ENCODE assay signal across 8 mouse cellular contexts in genomic region chr11:115859143-115859945, GRCm38 (mm10). TPM values are rescaled to one million over a fixed set of nuclear protein-coding genes. Genes with fewer than 3 reads are reported as not detected.
DNase-seq lines count a peak whose midpoint lies in the region; ATAC-seq lines count a peak whose summit lies in the region.

No protein-coding gene starts in this region.

- H3K9ac ChIP-seq in intestine, embryonic 15.5 days, result peak overlapping the region; percentile 46

- peak; percentile 91 to 93 for DNase-seq in adrenal gland, adult 18-20 months (ENCODE audit: low spot score in 2 of 2)
- peak; percentile 93 for DNase-seq in embryo, embryonic 11 days
- DNase-seq in gastrocnemius, postnatal 36 days, result peak; percentile 79 to 88
- DNase-seq in left cerebral cortex, postnatal 25 days (ENCODE audit: low spot score in 2 of 2), result peak; percentile 60
- peak; percentile 87 for DNase-seq in midbrain, embryonic 10.5 days (ENCODE audit: low spot score)
- DNase-seq in right cerebral cortex, postnatal 36 days (ENCODE audit: low spot score in 2 of 2), result peak; percentile 25 to 39
- DNase-seq in urinary bladder, postnatal 4 days (ENCODE audit: low spot score in 2 of 2), result peak; percentile 89 to 91

- ATAC-seq in intestine, embryonic 15.5 days, result peak; percentile 92

- H3K4me1 ChIP-seq in intestine, embryonic 15.5 days (replicated peaks), result peaks cover 16% of the 10 kb centered on the region
- peaks cover 26% of the 10 kb centered on the region for H3K4me1 ChIP-seq in midbrain, embryonic 10.5 days

- H3K4me3 ChIP-seq in intestine, embryonic 15.5 days (replicated peaks), result peak overlapping the region; percentile 46
- peak overlapping the region; percentile 51 for H3K4me3 ChIP-seq in midbrain, embryonic 10.5 days

- peaks cover 10% of the 10 kb centered on the region; the same call in 1 of the 2 replicates for H3K36me3 ChIP-seq in intestine, embryonic 15.5 days
- H3K36me3 ChIP-seq in midbrain, embryonic 10.5 days, result no peaks in the 10 kb centered on the region

- no peak overlapping the region for H3K27ac ChIP-seq in intestine, embryonic 15.5 days
- peak overlapping the region; percentile 59; the same call in 1 of the 2 replicates for H3K27ac ChIP-seq in midbrain, embryonic 10.5 days (replicated peaks)

- no peaks in the 10 kb centered on the region for H3K9me3 ChIP-seq in intestine, embryonic 15.5 days
- H3K9me3 ChIP-seq in midbrain, embryonic 10.5 days (replicated peaks), result no peaks in the 10 kb centered on the region

- WGBS in intestine, embryonic 15.5 days, result 2% methylated on average over 71 of the region's 75 CpGs
- whole genome bisulfite sequencing in midbrain, embryonic 10.5 days, result 3% methylated on average over 75 of the region's 75 CpGs

- peaks cover 35% of the 10 kb centered on the region for H3K27me3 ChIP-seq in intestine, embryonic 15.5 days (replicated peaks)
- peaks cover 81% of the 10 kb centered on the region for H3K27me3 ChIP-seq in midbrain, embryonic 10.5 days (ENCODE audit: low read depth, poor library complexity, severe bottlenecking)

- peak overlapping the region; percentile 85 for H3K4me2 ChIP-seq in intestine, embryonic 15.5 days (replicated peaks)

- intact Hi-C loops in gastrocnemius, postnatal 36 days (cut with DNase I), result loop anchor here (2.0 kb wide), 1 partner anchor 137 kb away; no protein-coding TSS in a partner anchor
- intact Hi-C loops in left cerebral cortex, postnatal 25 days (cut with DNase I), result loop anchor here (1.0 to 5.0 kb wide), 2 partner anchors 45 to 137 kb away; partner anchors contain the start of gene Tsen54

RNA-seq across cellular contexts. Expression of gene Myo15b, which starts 1.1 kb away (rescaled TPM):
- not detected for total RNA-seq in adrenal gland, adult 18-20 months (2021)
- not detected for total RNA-seq in gastrocnemius, postnatal 36 days (2021)
- 95.2 and 111 TPM in 2 replicates for polyA plus RNA-seq in intestine, embryonic 15.5 days (2015; fragmentation: Nextera tagmentation; extraction: Ambion mirVana)
- total RNA-seq in left cerebral cortex, postnatal 25 days (2021), result under 1 TPM; 0.11 to 0.23 TPM
- polyA plus RNA-seq in midbrain, embryonic 10.5 days (2016; fragmentation: Nextera tagmentation; extraction: Ambion mirVana), result 0.12 and 0.21 TPM in 2 replicates

RNA-seq across cellular contexts. Expression of gene Llgl2, which starts 35.5 kb away (rescaled TPM):
- total RNA-seq in adrenal gland, adult 18-20 months (2021), result 1 to 10 TPM; 5.8 to 8.0 TPM
- total RNA-seq in gastrocnemius, postnatal 36 days (2021), result 1 to 10 TPM; 6.5 to 9.9 TPM
- polyA plus RNA-seq in intestine, embryonic 15.5 days (2015; fragmentation: Nextera tagmentation; extraction: Ambion mirVana), result 77.2 and 80.6 TPM in 2 replicates
- total RNA-seq in left cerebral cortex, postnatal 25 days (2021), result 1 to 10 TPM; 3.7 to 4.0 TPM
- polyA plus RNA-seq in midbrain, embryonic 10.5 days (2016; fragmentation: Nextera tagmentation; extraction: Ambion mirVana), result 5.5 and 5.9 TPM in 2 replicates

RNA-seq across cellular contexts. Expression of gene Smim5, which starts 40.4 kb away (rescaled TPM):
- under 1 TPM in 1 of 2 experiments, not detected in 1; 0.74 TPM for total RNA-seq in adrenal gland, adult 18-20 months (2021)
- under 1 TPM; 0.46 to 0.84 TPM for total RNA-seq in gastrocnemius, postnatal 36 days (2021)
- 1.6 and 3.0 TPM in 2 replicates for polyA plus RNA-seq in intestine, embryonic 15.5 days (2015; fragmentation: Nextera tagmentation; extraction: Ambion mirVana)
- total RNA-seq in left cerebral cortex, postnatal 25 days (2021), result under 1 TPM in 1 of 2 experiments, not detected in 1; 0.32 TPM
- polyA plus RNA-seq in midbrain, embryonic 10.5 days (2016; fragmentation: Nextera tagmentation; extraction: Ambion mirVana), result 1.0 and 1.6 TPM in 2 replicates

RNA-seq across cellular contexts. Expression of gene Tsen54, which starts 44.8 kb away (rescaled TPM):
- total RNA-seq in adrenal gland, adult 18-20 months (2021), result 10 to 100 TPM; 15.5 to 20.3 TPM
- total RNA-seq in gastrocnemius, postnatal 36 days (2021), result 1 to 10 TPM; 4.6 to 6.0 TPM
- polyA plus RNA-seq in intestine, embryonic 15.5 days (2015; fragmentation: Nextera tagmentation; extraction: Ambion mirVana), result 31.3 and 34.9 TPM in 2 replicates
- total RNA-seq in left cerebral cortex, postnatal 25 days (2021), result 10 to 100 TPM; 12.5 to 12.7 TPM
- 35.3 and 39.7 TPM in 2 replicates for polyA plus RNA-seq in midbrain, embryonic 10.5 days (2016; fragmentation: Nextera tagmentation; extraction: Ambion mirVana)

RNA-seq across cellular contexts. Expression of gene Caskin2, which starts 45.9 kb away (rescaled TPM):
- total RNA-seq in adrenal gland, adult 18-20 months (2021), result 10 to 100 TPM; 55.1 to 59.8 TPM
- total RNA-seq in gastrocnemius, postnatal 36 days (2021), result 10 to 100 TPM; 12.6 to 13.3 TPM
- 12.0 and 12.1 TPM in 2 replicates for polyA plus RNA-seq in intestine, embryonic 15.5 days (2015; fragmentation: Nextera tagmentation; extraction: Ambion mirVana)
- total RNA-seq in left cerebral cortex, postnatal 25 days (2021), result 10 to 100 TPM; 18.8 to 20.7 TPM
- 17.5 and 18.6 TPM in 2 replicates for polyA plus RNA-seq in midbrain, embryonic 10.5 days (2016; fragmentation: Nextera tagmentation; extraction: Ambion mirVana)

Comparison
In these comparisons a context has a peak if more than half of its experiments do, and no peak if none do; other contexts are left out.
1. DNase-seq: peak in every context shown above with its lines; median percentile 93 in embryo, embryonic 11 days; 92 in adrenal gland, adult 18-20 months; 90 in urinary bladder, postnatal 4 days; 87 in midbrain, embryonic 10.5 days; 84 in gastrocnemius, postnatal 36 days; 60 in left cerebral cortex, postnatal 25 days; 32 in right cerebral cortex, postnatal 36 days.